Mouse (Mus musculus) hindbrain, embryonic 16.5 days (tissue): ENCODE measurements around the gene Plac1. TPM values are rescaled to one million over a fixed set of nuclear protein-coding genes. Genes with fewer than 3 reads are reported as not detected.

Experiments
- ATAC-seq: fragments of 200-750 bp; cut with Nextera tagmentation; 2 replicates; pipeline ENCODE4 v1.8.0; 2017; ENCODE audit warnings: moderate TSS enrichment, moderate library complexity
- H3K27ac ChIP-seq: fragments of 300-500 bp; sonication (generic); 2 replicates; pipeline ENCODE4 v1.5.1; 2014; ENCODE audit warnings: low read depth, mild to moderate bottlenecking, control low read depth, low read length, moderate library complexity
- H3K27me3 ChIP-seq: fragments of 300-500 bp; sonication (generic); replicated peaks from 2 replicates; pipeline ENCODE4 v1.6.1; 2014; ENCODE audit warnings: low read length; ENCODE audit not compliant: control insufficient read depth, insufficient read depth
- H3K36me3 ChIP-seq: fragments of 300-500 bp; sonication (generic); 2 replicates; pipeline ENCODE4 v1.6.1; 2014; ENCODE audit warnings: mild to moderate bottlenecking, low read length, moderate library complexity, mixed read lengths; ENCODE audit not compliant: control insufficient read depth, insufficient read depth
- H3K4me1 ChIP-seq: fragments of 300-500 bp; sonication (generic); 2 replicates; pipeline ENCODE4 v1.6.1; 2014; ENCODE audit warnings: low read depth, low read length; ENCODE audit not compliant: control insufficient read depth, insufficient read depth
- H3K4me2 ChIP-seq: fragments of 300-500 bp; sonication (generic); 2 replicates; pipeline ENCODE4 v1.6.1; 2014; ENCODE audit warnings: mild to moderate bottlenecking, low read length, control low read depth, moderate library complexity
- H3K4me3 ChIP-seq: fragments of 300-500 bp; sonication (generic); 2 replicates; pipeline ENCODE4 v1.5.1; 2014; ENCODE audit warnings: mild to moderate bottlenecking, low read length, control low read depth, moderate library complexity
- H3K9ac ChIP-seq: fragments of 300-500 bp; sonication (generic); 2 replicates; pipeline ENCODE4 v1.6.1; 2014; ENCODE audit warnings: low read depth, mild to moderate bottlenecking, control low read depth, low read length, moderate library complexity
- H3K9me3 ChIP-seq: fragments of 300-500 bp; sonication (generic); 2 replicates; pipeline ENCODE4 v1.6.1; 2014; ENCODE audit warnings: mild to moderate bottlenecking, low read length, moderate library complexity; ENCODE audit not compliant: control insufficient read depth
- WGBS: fragments of 180-500 bp; shearing (Covaris S2); extraction: QIAGEN DNeasy Blood & Tissue Kit; methylation state at CpG from one replicate; pipeline ENCODE4 v1.1.7; 2014; 5-methylcytosine and 5-hydroxymethylcytosine counted together
- polyA plus RNA-seq: library from polyadenylated mRNA; unstranded; fragments of >200 nt; fragmentation: Nextera tagmentation; extraction: Ambion mirVana; gene quantifications from 2 replicates; pipeline ENCODE4 v1.2.1, GENCODE M21; 2015

Plac1 gene
- polyA plus RNA-seq, 1 experiment from 2014 or later, result not detected

GRCm38 (mm10) chrX:53211756-53212483, 28.0 kb downstream of the Plac1 start:
- 35% methylated on average over 7 of the region's 7 CpGs for WGBS
- peak overlapping the region; percentile 63; the same call in 1 of the 2 replicates for H3K27ac ChIP-seq
- H3K9ac ChIP-seq, result no peak overlapping the region
- H3K36me3 ChIP-seq, result no peaks in the 10 kb centered on the region
- H3K4me3 ChIP-seq, result no peak overlapping the region
- ATAC-seq, result peak; percentile 90
- no peaks in the 10 kb centered on the region for H3K9me3 ChIP-seq
- no peaks in the 10 kb centered on the region for H3K27me3 ChIP-seq
- no peak overlapping the region for H3K4me2 ChIP-seq
- H3K4me1 ChIP-seq, result peaks cover 3% of the 10 kb centered on the region

GRCm38 (mm10) chrX:53209431-53209830, 30.5 kb downstream of the Plac1 start:
- H3K27me3 ChIP-seq, result no peaks in the 10 kb centered on the region
- H3K4me1 ChIP-seq, result peaks cover 3% of the 10 kb centered on the region
- no peak overlapping the region for H3K4me2 ChIP-seq
- no peak for ATAC-seq
- H3K9ac ChIP-seq, result no peak overlapping the region
- no peak overlapping the region for H3K27ac ChIP-seq
- H3K4me3 ChIP-seq, result no peak overlapping the region
- H3K9me3 ChIP-seq, result no peaks in the 10 kb centered on the region
- 56% methylated on average over 7 of the region's 7 CpGs for WGBS
- H3K36me3 ChIP-seq, result no peaks in the 10 kb centered on the region

- WGBS, result 49% methylated on average over 3 of the region's 3 CpGs
- Histone ChIP-seq H3K27me3 (no peaks in the 10 kb centered on the region), H3K4me2 (no peak overlapping the region), H3K4me3 (no peak overlapping the region), H3K36me3 (no peaks in the 10 kb centered on the region), H3K9ac (no peak overlapping the region), H3K27ac (no peak overlapping the region), H3K9me3 (no peaks in the 10 kb centered on the region), H3K4me1 (no peaks in the 10 kb centered on the region)
- no peak for ATAC-seq
Measured at GRCm38 (mm10) chrX:53204690-53205311, 35.1 kb downstream of the Plac1 start.

GRCm38 (mm10) chrX:53201616-53202015, 38.3 kb downstream of the Plac1 start:
- Histone ChIP-seq H3K4me2 (no peak overlapping the region), H3K27me3 (no peaks in the 10 kb centered on the region), H3K4me3 (no peak overlapping the region), H3K9ac (no peak overlapping the region), H3K9me3 (no peaks in the 10 kb centered on the region), H3K27ac (no peak overlapping the region), H3K4me1 (no peaks in the 10 kb centered on the region), H3K36me3 (no peaks in the 10 kb centered on the region)
- 87% methylated on average over 5 of the region's 5 CpGs for WGBS
- no peak for ATAC-seq

- Histone ChIP-seq H3K27ac (no peak overlapping the region), H3K36me3 (no peaks in the 10 kb centered on the region), H3K4me3 (no peak overlapping the region), H3K4me2 (no peak overlapping the region), H3K4me1 (no peaks in the 10 kb centered on the region), H3K27me3 (no peaks in the 10 kb centered on the region), H3K9ac (no peak overlapping the region), H3K9me3 (no peaks in the 10 kb centered on the region)
- 88% methylated on average over 4 of the region's 4 CpGs for WGBS
- ATAC-seq, result no peak
Measured at GRCm38 (mm10) chrX:53197681-53198080, 42.2 kb downstream of the Plac1 start.

- WGBS, result 55% methylated on average over 4 of the region's 5 CpGs
- Histone ChIP-seq H3K9ac (no peak overlapping the region), H3K27me3 (no peaks in the 10 kb centered on the region), H3K4me1 (no peaks in the 10 kb centered on the region), H3K36me3 (no peaks in the 10 kb centered on the region), H3K4me3 (no peak overlapping the region), H3K9me3 (no peaks in the 10 kb centered on the region), H3K4me2 (no peak overlapping the region), H3K27ac (no peak overlapping the region)
- no peak for ATAC-seq
Measured at GRCm38 (mm10) chrX:53196392-53196791, 43.5 kb downstream of the Plac1 start.

- Histone ChIP-seq H3K4me3 (no peak overlapping the region), H3K4me1 (no peaks in the 10 kb centered on the region), H3K9me3 (no peaks in the 10 kb centered on the region), H3K9ac (no peak overlapping the region), H3K4me2 (no peak overlapping the region), H3K36me3 (no peaks in the 10 kb centered on the region), H3K27ac (no peak overlapping the region), H3K27me3 (no peaks in the 10 kb centered on the region)
- ATAC-seq, result no peak
- WGBS, result 88% methylated on average over 1 of the region's 1 CpGs
Measured at GRCm38 (mm10) chrX:53188692-53189091, 51.2 kb downstream of the Plac1 start.

- no peak for ATAC-seq
- Histone ChIP-seq H3K9me3 (no peaks in the 10 kb centered on the region), H3K27ac (no peak overlapping the region), H3K27me3 (no peaks in the 10 kb centered on the region), H3K4me3 (no peak overlapping the region), H3K36me3 (no peaks in the 10 kb centered on the region), H3K9ac (no peak overlapping the region), H3K4me1 (no peaks in the 10 kb centered on the region), H3K4me2 (no peak overlapping the region)
- WGBS, result 88% methylated on average over 3 of the region's 3 CpGs
Measured at GRCm38 (mm10) chrX:53179801-53180200, 60.1 kb downstream of the Plac1 start.

- no peak overlapping the region for H3K9ac ChIP-seq
- no peaks in the 10 kb centered on the region for H3K9me3 ChIP-seq
- no peak overlapping the region for H3K27ac ChIP-seq
- no peak overlapping the region for H3K4me2 ChIP-seq
- no peak overlapping the region for H3K4me3 ChIP-seq
- no peaks in the 10 kb centered on the region for H3K27me3 ChIP-seq
- WGBS, result 92% methylated on average over 5 of the region's 5 CpGs
- no peaks in the 10 kb centered on the region for H3K4me1 ChIP-seq
- no peaks in the 10 kb centered on the region for H3K36me3 ChIP-seq
- ATAC-seq, result no peak
Measured at GRCm38 (mm10) chrX:53176296-53176695, 63.6 kb downstream of the Plac1 start.
